Mouse (Mus musculus) cerebellum, postnatal 36 days (tissue): Measurements from ENCODE around the gene Klhl10.
A peak's percentile ranks its signal among the peaks of the same experiment; 100 is the strongest.

Source experiments
- DNase-seq, 2 experiments: peaks; one replicate each; pipeline ENCODE4 v3.0.0; 2021 to 2022; ENCODE audit warnings: mixed read lengths in 2 of 2

Gene Klhl10

DNA sequence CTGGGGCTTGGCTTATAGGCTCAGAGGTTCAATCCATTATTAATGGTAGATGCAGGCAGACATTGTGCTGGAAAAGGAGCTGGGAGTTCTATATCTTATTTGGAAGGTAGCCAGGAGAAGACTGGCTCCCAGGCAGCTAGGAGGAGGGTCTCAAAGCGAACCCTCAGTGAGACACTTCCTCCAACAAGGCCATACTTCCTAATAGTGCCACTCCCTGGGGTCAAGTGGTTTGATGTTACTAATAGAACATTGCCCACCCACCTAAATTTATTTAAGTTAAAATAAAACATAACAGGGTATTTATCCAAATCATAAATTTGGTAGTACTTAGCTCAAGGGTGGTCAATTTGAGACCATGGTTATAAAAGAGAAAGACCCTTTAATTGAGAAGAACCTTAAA lies 24.1 kb downstream of the Klhl10 start:
- no peak for DNase-seq

DNA sequence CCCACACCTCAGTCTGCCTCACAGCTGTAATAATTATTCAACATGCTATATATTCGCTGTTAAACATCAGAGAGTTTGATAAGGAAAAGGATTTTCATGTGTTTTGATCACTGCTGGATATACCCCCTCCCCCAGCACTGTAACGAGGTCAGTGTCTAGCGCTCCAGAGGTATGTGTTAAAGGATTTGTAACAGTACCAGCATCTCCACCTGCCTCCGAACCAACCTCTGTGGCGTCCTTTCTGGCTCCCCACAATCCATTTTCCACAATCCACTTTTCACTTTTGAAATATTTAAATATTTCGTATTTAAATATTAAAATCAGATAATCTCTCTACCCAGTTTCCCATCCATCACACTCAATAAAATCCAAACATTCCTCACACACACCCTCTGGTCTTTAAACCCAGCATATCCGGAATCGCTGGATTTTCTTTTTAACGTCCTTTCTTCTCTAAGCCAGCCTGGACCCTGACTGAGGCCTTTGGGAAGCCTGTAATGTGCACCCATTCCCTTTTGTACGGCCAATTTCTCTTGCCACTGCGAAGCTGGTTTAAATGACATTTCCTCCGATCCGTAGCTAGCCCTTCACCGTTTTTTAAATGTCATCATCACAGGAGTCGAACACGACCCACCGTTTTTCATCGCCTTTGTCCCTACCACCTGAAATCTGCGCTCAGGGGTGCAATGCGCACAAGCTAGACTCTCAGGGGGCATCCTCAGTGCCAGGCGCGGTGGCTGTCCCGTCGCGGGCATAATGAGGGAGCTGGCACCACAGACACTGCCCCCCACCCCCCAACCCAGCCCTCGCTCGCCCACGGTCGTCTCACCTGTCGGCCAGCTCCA lies 29.9 kb downstream of the Klhl10 start:
- peak in 1 of 2 experiments; percentile 19 for DNase-seq

DNA sequence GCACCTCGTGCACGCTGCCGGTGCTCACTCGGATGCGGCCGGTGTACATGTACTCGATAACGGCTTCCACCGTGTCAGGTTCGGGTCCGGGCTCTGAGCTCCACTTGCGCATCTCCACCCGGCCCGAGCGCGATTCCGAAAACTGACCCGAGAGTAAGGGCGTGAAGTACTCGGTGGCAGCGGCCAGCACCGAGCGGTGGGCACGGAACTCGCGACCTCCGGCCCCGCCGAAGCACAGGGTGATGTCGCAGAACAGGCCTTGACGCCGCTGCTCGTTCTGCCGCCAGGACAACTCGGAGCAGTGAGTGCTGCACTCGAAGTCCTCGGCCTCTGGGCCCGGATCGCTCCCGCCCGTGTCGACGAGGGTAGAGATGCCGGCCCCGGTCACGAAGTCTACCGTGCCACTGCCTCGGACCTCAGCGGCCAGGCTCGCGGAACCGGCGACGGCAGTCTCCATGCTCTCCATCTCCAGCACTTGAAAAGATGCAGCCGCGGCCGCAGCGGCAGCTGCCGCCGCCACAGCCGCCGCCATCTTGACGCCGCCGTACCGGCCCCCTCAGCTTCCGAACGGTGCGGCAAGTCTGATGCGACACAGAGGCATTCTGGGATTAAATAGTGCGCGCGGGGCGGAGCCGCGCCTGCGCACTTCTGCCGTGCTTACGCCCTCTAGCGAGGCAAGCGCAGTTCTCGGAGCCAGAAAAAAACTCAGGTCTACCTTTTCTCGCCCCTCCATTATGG lies 30.6 kb downstream of the Klhl10 start, which contains the start of gene Klhl11:
TSS of gene Klhl11 (minus strand) at position 545 of the 738 bp plus-strand sequence.
- DNase-seq: peak; percentile 91 to 92

DNA sequence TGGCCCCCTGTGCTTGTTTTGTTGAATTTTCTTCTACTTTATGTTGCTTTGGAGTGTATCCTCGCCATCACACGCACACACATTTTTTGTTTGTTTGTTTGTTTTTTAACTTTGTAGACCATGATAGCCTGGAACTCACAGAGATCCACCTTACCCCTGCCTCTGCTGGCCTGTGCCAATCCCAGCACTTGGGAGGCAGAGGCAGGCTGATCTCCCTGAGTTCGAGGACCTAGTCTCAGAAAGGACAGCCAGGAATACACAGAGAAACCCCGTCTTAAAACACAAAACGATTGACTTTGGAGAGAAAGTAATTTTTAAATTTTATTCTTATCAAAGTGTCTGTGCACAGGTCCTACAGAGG lies 31.2 kb downstream of the Klhl10 start:
- no peak for DNase-seq

DNA sequence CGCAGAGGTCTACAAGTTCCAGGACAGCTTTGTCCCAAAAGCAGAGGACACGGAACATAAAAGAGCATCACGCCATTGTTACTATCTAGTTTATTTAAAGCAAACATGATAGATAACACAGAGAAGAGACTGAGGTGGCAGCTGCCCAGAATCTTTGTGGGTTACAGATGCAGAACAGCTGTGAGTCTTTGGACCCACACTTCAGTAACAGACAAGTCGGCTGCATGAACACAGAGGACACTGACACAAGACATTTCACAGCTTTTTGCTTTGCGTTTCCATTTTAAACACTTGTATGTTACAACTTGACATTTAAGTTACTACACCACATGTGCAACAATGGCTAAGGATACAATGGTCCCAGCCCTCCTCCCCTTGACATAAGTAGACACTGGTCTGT lies 34.6 kb downstream of the Klhl10 start:
- DNase-seq: no peak

DNA sequence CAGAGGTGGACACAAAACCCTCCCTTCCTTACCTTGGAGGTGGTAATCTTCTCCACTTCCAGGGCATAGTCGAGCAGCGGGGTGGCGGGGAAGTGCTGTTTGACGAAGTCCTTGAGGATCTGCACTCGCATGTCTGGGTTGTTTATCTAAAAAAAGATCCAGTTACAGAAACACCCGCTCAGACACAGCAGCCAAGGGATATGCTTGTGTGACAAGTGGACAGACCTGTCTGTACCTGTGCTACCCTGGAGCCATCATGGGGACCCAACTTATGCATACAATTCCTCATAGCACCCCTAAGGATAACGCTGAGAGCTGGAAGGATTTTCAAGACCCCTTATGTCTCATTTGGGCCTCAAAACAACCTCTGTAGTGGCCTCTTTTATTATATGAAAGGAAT lies 37.4 kb downstream of the Klhl10 start:
- DNase-seq: no peak

DNA sequence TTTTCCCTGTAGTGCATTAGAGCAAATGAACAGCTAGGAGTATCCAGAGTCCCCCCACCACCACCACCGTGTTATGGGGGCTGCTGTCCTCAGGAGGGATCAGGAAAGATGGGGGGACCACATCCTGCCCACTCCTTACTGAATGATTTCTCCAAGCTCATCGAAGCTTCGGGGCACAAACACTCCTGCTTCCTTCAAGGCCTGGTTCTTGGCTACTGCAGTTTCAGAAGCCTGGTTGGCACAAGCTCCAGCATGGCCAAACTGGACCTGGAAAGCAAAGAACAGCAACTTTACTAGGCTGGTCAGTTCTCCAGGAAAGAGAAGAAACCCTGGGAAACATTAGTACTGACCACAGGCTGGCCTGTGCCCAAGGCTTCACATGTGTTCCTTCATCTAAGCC lies 42.7 kb downstream of the Klhl10 start:
- no peak for DNase-seq

DNA sequence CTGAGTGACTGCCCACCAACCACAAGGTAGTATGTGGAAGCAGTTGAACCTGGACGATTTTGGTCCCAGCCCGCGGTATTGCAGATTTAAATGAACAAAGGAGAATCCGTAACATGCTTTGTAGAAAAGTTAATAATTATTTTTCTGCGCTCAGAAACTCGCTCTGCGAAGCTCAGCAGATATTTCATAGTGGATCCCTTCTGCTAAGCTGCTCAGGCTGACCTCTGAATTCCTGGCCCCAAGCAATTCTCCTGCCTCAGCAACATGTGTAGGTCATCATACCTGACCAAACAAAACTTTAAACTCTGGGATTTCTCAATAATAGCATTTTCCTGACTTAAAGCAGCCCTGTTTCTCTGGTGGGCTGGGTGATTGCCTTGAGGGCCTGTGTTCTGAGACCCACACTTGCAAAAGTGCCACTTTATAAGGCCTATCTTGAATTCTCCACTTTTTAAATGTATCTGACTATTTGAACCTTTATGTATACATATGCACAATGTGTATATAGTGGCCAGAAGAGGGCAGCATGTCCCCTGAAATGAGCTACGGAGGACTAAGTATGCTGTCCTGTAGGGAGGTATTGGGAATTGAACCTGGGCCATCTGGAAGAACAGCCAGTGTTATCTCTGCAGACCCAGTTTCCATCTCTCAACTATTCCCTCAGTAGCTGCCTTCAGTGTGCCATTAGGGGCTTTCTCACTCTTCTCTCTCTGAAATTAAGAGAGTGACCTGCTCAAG lies 44.3 kb downstream of the Klhl10 start:
- DNase-seq: peak; percentile 41 to 59

DNA sequence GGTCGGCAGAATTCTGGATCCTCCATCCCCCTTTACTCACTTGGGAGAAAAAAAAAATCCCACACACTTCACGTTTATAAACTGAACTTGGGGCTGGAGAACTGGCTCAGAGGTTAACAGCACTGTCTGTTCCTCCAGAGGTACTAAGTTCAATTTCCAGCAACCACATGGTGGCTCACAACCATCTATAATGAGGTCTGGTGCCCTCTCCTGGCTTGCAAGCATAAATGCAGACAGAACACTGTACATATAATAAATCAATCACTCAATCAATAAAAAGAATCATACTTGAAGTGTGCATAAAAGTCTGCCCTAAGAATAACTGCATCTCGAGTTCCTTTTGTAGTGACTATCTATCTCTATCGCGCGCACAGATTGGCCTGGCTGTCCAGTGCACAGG lies 49.2 kb downstream of the Klhl10 start:
- no peak for DNase-seq

DNA sequence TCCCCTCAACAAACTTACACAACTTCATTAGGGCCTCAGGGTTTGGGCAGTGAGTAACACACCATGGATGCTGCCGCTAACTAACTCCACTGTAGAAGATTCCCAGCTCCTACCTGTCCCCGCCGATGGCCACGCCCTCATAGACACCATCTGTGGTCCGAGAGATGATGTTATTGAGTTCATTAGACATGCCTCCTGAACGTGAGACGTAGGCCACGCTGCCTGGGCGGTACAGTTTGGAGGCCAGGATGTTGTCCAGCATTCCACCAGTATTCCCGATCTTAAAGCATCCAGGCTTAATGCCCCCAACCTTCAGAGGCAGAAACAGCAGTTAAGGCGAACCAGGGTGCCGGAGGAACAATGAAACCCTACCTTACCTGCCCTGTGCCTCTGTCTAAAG lies 52.1 kb downstream of the Klhl10 start:
- DNase-seq: no peak

DNA sequence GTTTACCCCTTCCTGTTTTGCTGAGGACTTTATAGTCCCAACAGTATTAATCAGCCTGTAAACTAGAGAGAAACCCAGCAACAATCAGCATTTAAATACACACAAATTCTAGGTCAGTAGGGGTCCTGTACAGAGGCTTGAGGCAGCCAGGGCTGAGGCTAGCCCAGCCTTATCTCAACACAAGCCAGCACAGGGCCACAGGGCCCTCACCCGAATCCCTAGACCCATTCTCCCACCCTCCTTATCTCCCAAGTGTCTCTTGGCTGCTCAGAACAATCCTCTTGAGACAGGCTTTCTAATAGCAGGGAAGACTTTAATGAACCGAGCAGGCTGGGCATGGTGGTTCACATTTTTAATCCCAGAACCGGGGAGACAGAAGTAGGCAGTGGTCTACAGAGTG lies 58.5 kb downstream of the Klhl10 start:
- no peak for DNase-seq

DNA sequence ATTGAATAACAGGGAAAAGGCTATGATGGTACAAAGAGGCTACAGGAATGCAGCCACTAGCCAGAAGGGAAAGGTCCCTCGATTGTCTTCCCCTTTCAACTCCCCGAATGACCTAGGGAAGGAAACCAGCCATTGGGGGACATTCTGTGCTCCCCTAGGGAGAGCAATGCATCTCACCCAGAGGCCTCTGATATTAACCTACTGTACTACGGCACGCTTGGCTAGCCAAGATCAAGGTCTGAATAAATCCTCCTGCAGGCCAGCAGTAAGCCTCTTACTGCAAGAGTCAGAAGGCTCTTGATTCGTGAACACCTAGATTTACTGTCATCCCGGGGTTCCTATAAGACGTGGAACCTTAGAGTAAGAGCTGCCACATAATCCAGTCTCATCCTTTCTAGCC lies 58.9 kb downstream of the Klhl10 start:
- no peak for DNase-seq

DNA sequence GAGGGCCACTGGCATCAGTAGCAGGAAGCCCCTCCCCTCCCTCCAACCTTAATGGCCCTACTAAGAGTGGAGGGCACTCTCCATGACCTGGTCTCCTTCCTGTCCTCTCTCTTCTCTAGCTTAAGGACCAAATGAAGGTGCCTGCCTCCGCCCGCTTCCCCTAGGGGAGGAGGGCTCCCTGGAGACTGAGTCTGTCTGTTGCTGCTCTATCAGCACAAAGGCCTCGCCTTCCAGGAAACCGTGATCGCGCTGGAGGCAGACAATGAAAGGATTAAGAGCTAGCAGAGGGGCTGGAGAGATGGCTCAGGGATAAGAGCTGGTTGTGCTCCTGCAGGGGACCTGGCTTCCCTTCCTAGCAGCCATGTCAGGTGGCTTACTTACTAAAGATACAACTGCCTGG lies 59.6 kb downstream of the Klhl10 start:
- no peak for DNase-seq

DNA sequence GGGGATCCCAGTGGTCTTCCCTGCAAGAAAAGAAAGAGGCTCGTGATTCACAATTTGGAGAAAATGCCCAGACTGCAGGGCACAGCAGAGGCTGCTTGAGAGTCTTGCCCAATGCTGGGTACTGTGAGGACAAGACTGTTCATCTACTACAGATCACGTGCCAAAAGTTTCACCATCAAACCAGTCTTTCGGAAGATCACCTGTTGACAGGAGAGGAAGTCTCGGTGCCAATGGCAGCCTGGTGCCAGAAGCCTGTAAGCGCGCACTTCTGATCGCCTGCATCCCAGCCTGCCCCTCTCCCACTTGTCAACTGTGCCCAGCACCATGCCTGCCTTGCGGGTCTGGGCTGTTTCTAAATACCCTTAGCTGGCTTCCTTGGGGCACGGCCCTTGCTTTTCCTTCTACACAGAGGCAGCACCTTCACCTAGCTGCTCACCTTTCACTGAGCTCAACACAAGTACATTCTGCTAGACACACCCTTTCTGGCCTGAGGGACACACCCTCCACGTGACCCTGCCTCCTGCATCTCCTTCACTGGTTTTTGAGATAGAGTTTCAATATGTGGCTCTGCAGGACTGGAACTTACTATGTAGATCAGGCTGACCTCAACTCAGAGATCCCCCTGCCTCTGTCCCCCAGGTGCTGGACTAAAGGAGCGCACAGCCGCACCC lies 63.4 kb downstream of the Klhl10 start:
- DNase-seq: no peak

DNA sequence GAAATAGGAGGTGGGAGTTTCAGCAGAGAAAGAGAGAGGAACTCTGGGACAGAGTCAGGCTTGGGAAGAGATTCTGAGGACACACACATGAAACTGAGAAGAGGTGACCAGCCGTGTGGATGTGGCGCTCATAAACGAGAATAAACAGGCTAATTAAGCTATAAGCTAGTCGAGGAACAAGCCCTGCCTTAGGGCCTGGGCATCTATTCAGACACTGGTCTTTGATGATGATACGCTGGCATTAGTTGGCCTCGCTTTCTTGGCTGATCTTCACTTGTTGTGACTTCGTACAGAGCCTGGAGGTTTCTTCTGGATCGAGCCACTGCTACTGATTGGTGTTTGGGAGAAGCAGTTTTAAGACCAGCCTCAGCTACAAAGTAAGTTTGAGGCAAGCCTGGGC lies 64.3 kb downstream of the Klhl10 start:
- DNase-seq: no peak
